Mouse (Mus musculus) heart, postnatal 36 days (tissue): ENCODE data around the gene Grin3a. TPM values are rescaled to one million over a fixed set of nuclear protein-coding genes. Genes with fewer than 3 reads are reported as not detected.
"Not testable (repeated sequence)": the region's sequence is repeated elsewhere in the genome, so short reads cannot be mapped to it uniquely, and the experiment has no call there.

ENCODE experiments used
- DNase-seq, 2 experiments: peaks; one replicate each; pipeline ENCODE4 v3.0.0; 2021 to 2022
- intact Hi-C: fragments of 180-260 bp; cut with DNase I; formaldehyde crosslinking; loops from one replicate; pipeline ENCODE4 v1.15.1; 2025
- total RNA-seq, 2 experiments: library from RNA; stranded (reverse); gene quantifications; 2 replicates each; pipeline ENCODE4 v1.2.3; 2021

Gene Grin3a
- total RNA-seq, 2 experiments from 2014 or later = 0.16 to 0.19 TPM

GRCm38 (mm10) chr4:49688594-49689288 is 156.8 kb downstream of the Grin3a start:
- peak; percentile 19 to 30 for DNase-seq
- intact Hi-C loops = loop anchor here (1.0 kb wide), 1 partner anchor 270 kb away; no protein-coding TSS in a partner anchor

GRCm38 (mm10) chr4:49681812-49682211 is 163.7 kb downstream of the Grin3a start, which contains the start of gene Ppp3r2:
Gene Ppp3r2 (minus strand): TSS chr4:49682024.
- intact Hi-C loops = no loop called here
- DNase-seq = no peak

GRCm38 (mm10) chr4:49680171-49680875 is 165.2 kb downstream of the Grin3a start:
- no peak for DNase-seq
- intact Hi-C loops = no loop called here

DNA sequence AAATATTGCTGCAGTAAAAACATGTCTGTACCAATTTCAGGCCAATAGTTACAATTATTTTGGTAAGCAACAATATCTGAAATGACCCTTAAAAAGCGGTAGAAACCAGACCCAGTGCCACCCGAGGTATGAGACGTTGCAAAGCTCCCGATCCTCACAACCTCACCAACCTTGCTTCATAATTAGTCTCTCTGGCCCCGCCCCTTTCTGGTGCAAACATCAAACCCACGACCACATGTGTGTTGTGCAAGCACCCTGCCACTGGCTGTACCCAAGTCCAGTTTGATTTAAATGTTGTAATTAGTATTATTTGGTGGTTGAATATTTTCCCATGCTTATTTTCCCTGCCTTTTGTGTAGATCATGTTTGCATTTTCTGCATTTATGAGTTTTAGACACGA is 168.8 kb downstream of the Grin3a start:
- intact Hi-C loops = no loop called here
- DNase-seq = no peak

GRCm38 (mm10) chr4:49676071-49676470 is 169.5 kb downstream of the Grin3a start:
- no peak for DNase-seq
- intact Hi-C loops = no loop called here

DNA sequence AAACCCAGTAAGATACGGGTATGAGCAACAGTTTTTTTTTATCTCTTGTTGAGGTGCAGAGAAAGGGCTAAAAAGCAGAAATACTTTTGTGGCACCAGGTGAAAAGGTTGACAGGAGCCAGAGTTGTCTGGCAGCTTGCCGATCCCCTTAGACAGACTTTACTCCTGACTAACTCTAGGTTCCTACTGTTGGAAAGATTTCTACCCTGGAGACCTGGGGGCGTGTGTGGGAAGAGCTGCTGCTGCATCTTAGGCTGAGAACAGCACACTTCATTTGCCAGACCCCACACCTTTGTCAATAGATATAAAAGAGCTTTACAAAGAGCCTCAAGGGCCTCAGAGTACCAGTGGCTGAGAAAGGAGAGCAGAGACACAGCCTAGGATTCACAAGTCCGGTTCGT is 180.7 kb downstream of the Grin3a start:
- no peak for DNase-seq
- intact Hi-C loops = no loop called here

DNA sequence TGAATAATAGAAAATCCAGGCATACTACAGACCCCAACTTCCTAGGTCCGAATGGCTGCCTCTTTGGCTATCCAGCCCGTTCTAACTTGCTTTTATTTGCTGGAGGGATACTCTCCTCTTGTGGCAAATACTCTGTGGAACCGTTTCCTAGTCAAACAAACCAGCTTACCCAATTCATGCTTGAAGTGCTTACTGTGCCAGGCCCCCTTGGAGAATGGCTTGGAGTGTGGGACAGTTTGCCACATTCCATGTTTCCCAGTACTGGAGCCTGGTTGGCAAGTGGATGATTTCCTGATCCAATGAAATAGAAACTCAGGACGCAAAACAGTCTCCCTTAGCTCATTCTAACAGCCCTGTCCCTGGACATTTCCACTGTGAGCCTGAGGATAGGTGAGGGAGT is 183.3 kb downstream of the Grin3a start:
- DNase-seq = no peak
- intact Hi-C loops = no loop called here

DNA sequence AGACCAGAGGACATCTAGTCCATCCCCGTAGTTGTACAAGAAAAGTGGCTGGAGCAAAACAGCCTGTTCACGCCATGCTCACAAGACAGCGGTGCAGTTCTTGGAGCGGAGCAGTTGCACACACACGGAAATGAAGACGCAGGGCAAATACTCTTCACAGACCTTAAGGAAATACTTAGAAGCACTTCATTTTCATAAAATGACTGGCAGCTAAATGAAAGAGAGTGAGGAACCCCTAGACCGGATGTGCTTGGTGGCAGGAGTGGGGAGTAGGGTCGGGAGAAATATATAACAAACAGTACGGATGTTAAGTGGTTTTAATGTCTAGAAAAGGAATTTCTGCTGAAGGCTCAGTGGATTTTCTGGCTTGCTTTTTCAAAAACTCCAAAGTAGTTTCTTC is 183.9 kb downstream of the Grin3a start:
- DNase-seq = no peak
- intact Hi-C loops = no loop called here

- intact Hi-C loops = no loop called here
- DNase-seq = no peak
Observed at GRCm38 (mm10) chr4:49659421-49659820, 186.1 kb downstream of the Grin3a start.

DNA sequence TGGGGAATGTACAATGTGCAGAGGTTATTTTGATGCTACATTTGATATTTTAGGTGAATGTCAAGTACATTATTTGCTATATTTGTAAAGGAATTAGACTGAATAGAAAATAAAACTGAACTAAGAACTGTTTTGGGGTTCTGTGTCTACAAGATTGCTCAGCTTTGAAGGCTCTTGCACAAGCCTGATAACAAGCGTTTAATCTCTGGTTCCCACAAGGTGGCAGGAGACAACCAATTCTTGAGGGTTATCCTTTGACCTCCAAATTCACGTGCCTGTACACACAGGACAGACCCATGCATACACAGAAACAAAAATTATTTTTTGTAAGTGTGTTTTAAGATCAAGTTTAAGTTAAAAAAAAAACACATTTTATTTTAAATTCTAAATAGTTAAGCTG is 205.6 kb downstream of the Grin3a start:
- no peak for DNase-seq
- intact Hi-C loops = no loop called here

DNA sequence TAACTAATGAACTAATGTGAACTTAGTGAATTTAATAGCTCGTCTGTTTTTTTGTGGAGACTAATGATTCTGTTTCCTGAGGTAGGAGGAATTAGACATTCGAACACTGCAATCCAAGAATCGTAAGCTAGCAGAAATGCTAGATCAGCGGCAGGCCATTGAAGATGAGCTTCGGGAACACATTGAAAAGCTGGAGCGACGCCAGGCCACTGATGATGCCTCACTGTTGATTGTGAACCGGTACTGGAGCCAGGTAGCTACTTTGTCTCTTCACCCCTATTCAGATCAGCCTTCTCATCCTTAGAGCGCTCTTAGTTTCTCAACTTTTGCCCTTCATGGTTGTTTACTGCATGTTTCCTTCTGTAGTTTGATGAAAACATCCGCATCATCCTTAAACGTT is 207.7 kb downstream of the Grin3a start:
- DNase-seq = no peak
- intact Hi-C loops = no loop called here

- DNase-seq = no peak
- intact Hi-C loops = no loop called here
Observed at GRCm38 (mm10) chr4:49632139-49632481, 213.4 kb downstream of the Grin3a start.

- intact Hi-C loops = loop anchor here (2.0 kb wide), 1 partner anchor 111 kb away; the partner anchor contains the start of genes Mrpl50 and Zfp189
- DNase-seq = peak; percentile 95 to 96
Observed at GRCm38 (mm10) chr4:49631319-49632138, 214.0 kb downstream of the Grin3a start, which contains the start of gene Rnf20. Gene Rnf20 (plus strand): TSS chr4:49632006.

- no peak for DNase-seq
- intact Hi-C loops = loop anchor here (5.0 kb wide), 1 partner anchor 42 kb away; no protein-coding TSS in a partner anchor
Observed at GRCm38 (mm10) chr4:49628941-49629340, 216.6 kb downstream of the Grin3a start.

GRCm38 (mm10) chr4:49626973-49627372 is 218.6 kb downstream of the Grin3a start:
- intact Hi-C loops = loop anchor here (1.0 to 5.0 kb wide), 3 partner anchors 30 to 60 kb away; partner anchors contain the start of gene Tmem246
- peak; percentile 73 to 84 for DNase-seq

DNA sequence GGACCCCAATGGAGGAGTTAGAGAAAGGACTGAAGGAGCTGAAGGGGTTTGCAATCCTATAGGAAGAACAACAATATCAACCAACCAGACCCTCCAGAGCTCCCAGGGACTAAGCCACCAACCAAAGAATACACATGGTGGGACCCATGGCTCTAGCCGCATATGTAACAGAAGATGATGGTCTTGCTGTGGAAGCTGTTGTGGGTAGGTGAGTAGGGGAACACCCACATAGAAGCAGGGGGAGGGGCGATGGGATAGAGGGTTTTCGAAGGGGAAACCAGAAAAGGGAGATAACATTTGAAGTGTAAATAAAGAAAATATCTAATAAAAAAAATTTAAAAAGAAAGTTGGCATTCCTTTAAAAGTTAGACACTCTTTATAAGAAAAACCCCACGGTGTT is 220.6 kb downstream of the Grin3a start:
- intact Hi-C loops = loop anchor here (5.0 kb wide), 1 partner anchor 38 kb away; no protein-coding TSS in a partner anchor
- not testable (repeated sequence) for DNase-seq

- intact Hi-C loops = no loop called here
- DNase-seq = no peak
Observed at GRCm38 (mm10) chr4:49623916-49624315, 221.6 kb downstream of the Grin3a start.

- no peak for DNase-seq
- intact Hi-C loops = no loop called here
Observed at GRCm38 (mm10) chr4:49622272-49622671, 223.3 kb downstream of the Grin3a start.

GRCm38 (mm10) chr4:49619861-49620260 is 225.7 kb downstream of the Grin3a start:
- DNase-seq, intact Hi-C loops: not testable (repeated sequence)

- intact Hi-C loops = no loop called here
- DNase-seq = no peak
Observed at GRCm38 (mm10) chr4:49616924-49617323, 228.6 kb downstream of the Grin3a start.
